Mouse (Mus musculus) adrenal gland, adult 18-20 months (tissue): Measurements from ENCODE around the gene Kcng1. TPM values are rescaled to one million over a fixed set of nuclear protein-coding genes. Genes with fewer than 3 reads are reported as not detected.

Experiments
- DNase-seq, 2 experiments: peaks; one replicate each; pipeline ENCODE4 v3.0.0; 2021 to 2022; ENCODE audit warnings: low spot score in 2 of 2
- total RNA-seq, 2 experiments: library from RNA; stranded (reverse); gene quantifications; 1 replicate in 1 of 2; 2 replicates in 1 of 2; pipeline ENCODE4 v1.2.3; 2021

Gene Kcng1
- total RNA-seq, 2 experiments from 2014 or later = not detected

GRCm38 (mm10) chr2:168260900-168261299, 20.6 kb downstream of the Kcng1 start:
- no peak for DNase-seq

GRCm38 (mm10) chr2:168260124-168260523, 21.4 kb downstream of the Kcng1 start:
- DNase-seq = no peak

GRCm38 (mm10) chr2:168259046-168259445, 22.5 kb downstream of the Kcng1 start:
- no peak for DNase-seq

- DNase-seq = no peak
Measured at GRCm38 (mm10) chr2:168257188-168257587, 24.3 kb downstream of the Kcng1 start.

- no peak for DNase-seq
Measured at GRCm38 (mm10) chr2:168256506-168256905, 25.0 kb downstream of the Kcng1 start.

- no peak for DNase-seq
Measured at GRCm38 (mm10) chr2:168253822-168254221, 27.7 kb downstream of the Kcng1 start.

- DNase-seq = no peak
Measured at GRCm38 (mm10) chr2:168252639-168253292, 28.8 kb downstream of the Kcng1 start.

- DNase-seq = peak; percentile 80 to 86
Measured at GRCm38 (mm10) chr2:168250270-168250669, 31.3 kb downstream of the Kcng1 start.

GRCm38 (mm10) chr2:168248856-168249245, 32.7 kb downstream of the Kcng1 start:
- no peak for DNase-seq

- no peak for DNase-seq
Measured at GRCm38 (mm10) chr2:168248167-168248855, 33.2 kb downstream of the Kcng1 start.

GRCm38 (mm10) chr2:168245571-168245970, 36.0 kb downstream of the Kcng1 start:
- DNase-seq = no peak

- no peak for DNase-seq
Measured at GRCm38 (mm10) chr2:168243278-168243677, 38.3 kb downstream of the Kcng1 start.

GRCm38 (mm10) chr2:168242841-168243240, 38.7 kb downstream of the Kcng1 start:
- DNase-seq = no peak

- no peak for DNase-seq
Measured at GRCm38 (mm10) chr2:168238335-168238734, 43.2 kb downstream of the Kcng1 start.

GRCm38 (mm10) chr2:168233286-168233685, 48.2 kb downstream of the Kcng1 start:
- DNase-seq = no peak

- no peak for DNase-seq
Measured at GRCm38 (mm10) chr2:168231471-168231829, 50.1 kb downstream of the Kcng1 start.

- DNase-seq = peak; percentile 12 to 43
Measured at GRCm38 (mm10) chr2:168230773-168231470, 50.6 kb downstream of the Kcng1 start.

GRCm38 (mm10) chr2:168230026-168230728, 51.4 kb downstream of the Kcng1 start, which contains the start of the genes Gm20716, Dpm1 and Mocs3:
Gene Gm20716, minus strand, starts transcription at chr2:168230364.
Gene Dpm1, minus strand, starts transcription at chr2:168230591.
Gene Mocs3, plus strand, starts transcription at chr2:168230622.
- DNase-seq = peak; percentile 80 to 83

GRCm38 (mm10) chr2:168229116-168230025, 52.2 kb downstream of the Kcng1 start:
- peak; percentile 52 to 56 for DNase-seq

GRCm38 (mm10) chr2:168223326-168223725, 58.2 kb downstream of the Kcng1 start:
- DNase-seq = no peak
